Mouse (Mus musculus) intestine, postnatal 0 days (tissue): ENCODE data around the gene Gspt2. TPM values are rescaled to one million over a fixed set of nuclear protein-coding genes. Genes with fewer than 3 reads are reported as not detected.

Experiments
- ATAC-seq: fragments of 200-750 bp; cut with Nextera tagmentation; 2 replicates; pipeline ENCODE4 v1.8.0; 2017; ENCODE audit warnings: mild to moderate bottlenecking, moderate TSS enrichment, moderate library complexity
- H3K27ac ChIP-seq: fragments of 300-500 bp; sonication (generic); 2 replicates; pipeline ENCODE4 v1.5.1; 2014; ENCODE audit warnings: mild to moderate bottlenecking, low read depth, low read length, moderate library complexity
- H3K27me3 ChIP-seq: fragments of 300-500 bp; sonication (generic); replicated peaks from 2 replicates; pipeline ENCODE4 v1.6.1; 2014; ENCODE audit warnings: low read length, mixed read lengths; ENCODE audit not compliant: control insufficient read depth, insufficient read depth
- H3K36me3 ChIP-seq: fragments of 300-500 bp; sonication (generic); 2 replicates; pipeline ENCODE4 v1.6.1; 2014; ENCODE audit warnings: mild to moderate bottlenecking, moderate library complexity; ENCODE audit not compliant: control insufficient read depth, insufficient read depth
- H3K4me1 ChIP-seq: fragments of 300-500 bp; sonication (generic); replicated peaks from 2 replicates; pipeline ENCODE4 v1.6.1; 2014; ENCODE audit warnings: antibody characterized with exemption, low read length, mixed read lengths; ENCODE audit not compliant: control insufficient read depth, insufficient read depth
- H3K4me2 ChIP-seq: fragments of 300-500 bp; sonication (generic); replicated peaks from 2 replicates; pipeline ENCODE4 v1.6.1; 2014; ENCODE audit warnings: low read depth, mild to moderate bottlenecking, moderate library complexity
- H3K4me3 ChIP-seq: fragments of 300-500 bp; sonication (generic); 2 replicates; pipeline ENCODE4 v1.5.1; 2014; ENCODE audit warnings: low read depth, low read length
- H3K9ac ChIP-seq: fragments of 300-500 bp; sonication (generic); 2 replicates; pipeline ENCODE4 v1.6.1; 2014; ENCODE audit warnings: mild to moderate bottlenecking, low read depth, low read length
- H3K9me3 ChIP-seq: fragments of 300-500 bp; sonication (generic); 2 replicates; pipeline ENCODE4 v1.6.1; 2016; ENCODE audit warnings: mixed run types; ENCODE audit not compliant: control insufficient read depth
- CTCF ChIP-seq: sonication (generic); IDR thresholded peaks from 2 replicates; pipeline ENCODE4 v1.5.1; 2016; ENCODE audit warnings: low read depth, mild to moderate bottlenecking, control low read depth, antibody characterized with exemption, moderate library complexity
- WGBS: fragments of 180-500 bp; shearing (Covaris S2); extraction: QIAGEN DNeasy Blood & Tissue Kit; methylation state at CpG from one replicate; pipeline ENCODE4 v1.1.7; 2014; 5-methylcytosine and 5-hydroxymethylcytosine counted together
- polyA plus RNA-seq: library from polyadenylated mRNA; unstranded; fragments of >200 nt; fragmentation: Nextera tagmentation; extraction: Ambion mirVana; gene quantifications from 2 replicates; pipeline ENCODE4 v1.2.1, GENCODE M21; 2015

Gene Gspt2
- 1.4 and 1.5 TPM in 2 replicates for polyA plus RNA-seq

GRCm38 (mm10) chrX:94635961-94636563, at the start of gene Gspt2:
Gene Gspt2, plus strand, starts transcription at chrX:94636069.
- H3K27me3 ChIP-seq, result no peaks in the 10 kb centered on the region
- H3K36me3 ChIP-seq, result no peaks in the 10 kb centered on the region
- peak within 1 kb of the TSS; percentile 73 for H3K4me2 ChIP-seq
- H3K9ac ChIP-seq, result peak within 1 kb of the TSS; percentile 34; the same call in 1 of the 2 replicates
- 18% methylated on average over 53 of the region's 53 CpGs for WGBS
- H3K4me3 ChIP-seq, result peak within 1 kb of the TSS; percentile 52
- no peaks in the 10 kb centered on the region for H3K9me3 ChIP-seq
- H3K27ac ChIP-seq, result no peak within 1 kb of the TSS
- no peak for TF ChIP-seq CTCF
- peak; percentile 57 for ATAC-seq
- no peaks in the 10 kb centered on the region for H3K4me1 ChIP-seq

GRCm38 (mm10) chrX:94624835-94625803, 10.8 kb upstream of the Gspt2 start:
- H3K4me1 ChIP-seq, result no peaks in the 10 kb centered on the region
- H3K4me3 ChIP-seq, result no peak overlapping the region
- no peak overlapping the region for H3K27ac ChIP-seq
- H3K4me2 ChIP-seq, result peak overlapping the region; percentile 24; the same call in 1 of the 2 replicates
- no peaks in the 10 kb centered on the region for H3K9me3 ChIP-seq
- H3K36me3 ChIP-seq, result no peaks in the 10 kb centered on the region
- no peak overlapping the region for H3K9ac ChIP-seq
- peak; percentile 59 for TF ChIP-seq CTCF
- 0 out of 2 replicates have a peak, but pooled peaks cover 4% of the 10 kb centered on the region for H3K27me3 ChIP-seq
- 27% methylated on average over 13 of the region's 13 CpGs for WGBS
- no peak for ATAC-seq

GRCm38 (mm10) chrX:94636911-94637310, 1.0 kb downstream of the Gspt2 start:
- no peak for TF ChIP-seq CTCF

GRCm38 (mm10) chrX:94648541-94648940, 12.7 kb downstream of the Gspt2 start:
- H3K27me3 ChIP-seq, result no peaks in the 10 kb centered on the region
- H3K4me2 ChIP-seq, result no peak overlapping the region
- H3K36me3 ChIP-seq, result no peaks in the 10 kb centered on the region
- ATAC-seq, result no peak
- no peak overlapping the region for H3K27ac ChIP-seq
- no peaks in the 10 kb centered on the region for H3K4me1 ChIP-seq
- H3K9me3 ChIP-seq, result no peaks in the 10 kb centered on the region
- no peak overlapping the region for H3K4me3 ChIP-seq
- no peak for TF ChIP-seq CTCF
- H3K9ac ChIP-seq, result no peak overlapping the region

More at GRCm38 (mm10) chrX:94636911-94637310, 1.0 kb downstream of the Gspt2 start:
- ATAC-seq, result no peak
- Histone ChIP-seq H3K27me3 (no peaks in the 10 kb centered on the region), H3K4me1 (no peaks in the 10 kb centered on the region), H3K36me3 (no peaks in the 10 kb centered on the region), H3K27ac (no peak overlapping the region), H3K4me2 (peak overlapping the region; percentile 73), H3K4me3 (peak overlapping the region; percentile 52; the same call in 1 of the 2 replicates), H3K9me3 (no peaks in the 10 kb centered on the region), H3K9ac (no peak overlapping the region)
- 77% methylated on average over 8 of the region's 8 CpGs for WGBS

- no peak for ATAC-seq
- WGBS, result 57% methylated on average over 2 of the region's 2 CpGs
- H3K4me3 ChIP-seq, result no peak overlapping the region
- H3K4me2 ChIP-seq, result no peak overlapping the region
- no peaks in the 10 kb centered on the region for H3K36me3 ChIP-seq
- no peaks in the 10 kb centered on the region for H3K9me3 ChIP-seq
- H3K27me3 ChIP-seq, result no peaks in the 10 kb centered on the region
- no peaks in the 10 kb centered on the region for H3K4me1 ChIP-seq
- no peak for TF ChIP-seq CTCF
- no peak overlapping the region for H3K27ac ChIP-seq
- no peak overlapping the region for H3K9ac ChIP-seq
Observed at GRCm38 (mm10) chrX:94657734-94658133, 21.9 kb downstream of the Gspt2 start.

GRCm38 (mm10) chrX:94670814-94671213, 34.9 kb downstream of the Gspt2 start:
- Histone ChIP-seq H3K9me3 (no peaks in the 10 kb centered on the region), H3K36me3 (no peaks in the 10 kb centered on the region), H3K4me3 (no peak overlapping the region), H3K4me2 (no peak overlapping the region), H3K4me1 (no peaks in the 10 kb centered on the region), H3K27me3 (no peaks in the 10 kb centered on the region), H3K27ac (no peak overlapping the region), H3K9ac (no peak overlapping the region)
- WGBS, result 63% methylated on average over 4 of the region's 4 CpGs
- ATAC-seq, result no peak
- TF ChIP-seq CTCF, result no peak
